Mouse (Mus musculus) MEL (cell line): ENCODE results near the gene 4930438A08Rik.

Experiments used
- BHLHE40 ChIP-seq: IDR thresholded peaks from 2 replicates; pipeline ENCODE4 v1.6.1; 2012; ENCODE audit warnings: low read depth, mild to moderate bottlenecking, inconsistent platforms, low read length, improper control_type of control experiment, borderline replicate concordance
- CTCF ChIP-seq, 3 experiments: IDR thresholded peaks in 2 of 3; conservative IDR thresholded peaks in 1 of 3; 2 replicates each; pipeline ENCODE4 v1.5.1; 2011 to 2012; ENCODE audit warnings: low read length in 3 of 3, low read depth in 2 of 3, mild to moderate bottlenecking in 2 of 3, improper control_type of control experiment in 1 of 3, inconsistent platforms in 1 of 3, mixed read lengths in 1 of 3, moderate library complexity in 1 of 3; ENCODE audit not compliant: control insufficient read depth in 1 of 3, insufficient read depth in 1 of 3, poor library complexity in 1 of 3, severe bottlenecking in 1 of 3
- ELF1 ChIP-seq: IDR thresholded peaks from 2 replicates; pipeline ENCODE4 v1.6.1; 2014; ENCODE audit warnings: low read depth, mild to moderate bottlenecking, inconsistent platforms, low read length, improper control_type of control experiment, moderate library complexity
- EP300 ChIP-seq, 2 experiments: IDR thresholded peaks; 2 replicates each; pipeline ENCODE4 v1.6.1; 2011; ENCODE audit warnings: improper control_type of control experiment in 2 of 2, low read length in 2 of 2, low read depth in 1 of 2, mild to moderate bottlenecking in 1 of 2
- JUND ChIP-seq: IDR thresholded peaks from 2 replicates; pipeline ENCODE4 v1.6.1; 2011; ENCODE audit warnings: low read depth, mild to moderate bottlenecking, improper control_type of control experiment, low read length
- NELFE ChIP-seq: IDR thresholded peaks from 2 replicates; pipeline ENCODE4 v1.6.1; 2011; ENCODE audit warnings: low read depth, low read length, improper control_type of control experiment
- NRF1 ChIP-seq: IDR thresholded peaks from 2 replicates; pipeline ENCODE4 v1.6.1; 2014; ENCODE audit warnings: low read depth, mild to moderate bottlenecking, inconsistent platforms, low read length, improper control_type of control experiment, moderate library complexity; ENCODE audit not compliant: poor library complexity, insufficient read depth, severe bottlenecking
- POLR2A ChIP-seq, 2 experiments: IDR thresholded peaks; 2 replicates each; pipeline ENCODE4 v1.6.1; 2011 to 2012; ENCODE audit warnings: low read length in 2 of 2, mild to moderate bottlenecking in 2 of 2, control low read depth in 1 of 2, improper control_type of control experiment in 1 of 2, low read depth in 1 of 2, moderate library complexity in 1 of 2; ENCODE audit not compliant: control insufficient read depth in 1 of 2, insufficient read depth in 1 of 2, poor library complexity in 1 of 2
- RCOR1 ChIP-seq: IDR thresholded peaks from 2 replicates; pipeline ENCODE4 v1.6.1; 2012; ENCODE audit warnings: low read depth, mild to moderate bottlenecking, inconsistent platforms, low read length, improper control_type of control experiment
- USF1 ChIP-seq: IDR thresholded peaks from 2 replicates; pipeline ENCODE4 v1.6.1; 2014; ENCODE audit warnings: low read depth, mild to moderate bottlenecking, inconsistent platforms, low read length, improper control_type of control experiment, moderate library complexity
- ZKSCAN1 ChIP-seq: IDR thresholded peaks from 2 replicates; pipeline ENCODE4 v1.6.1; 2012; ENCODE audit warnings: low read depth, mild to moderate bottlenecking, inconsistent platforms, low read length, improper control_type of control experiment, moderate library complexity

DNA sequence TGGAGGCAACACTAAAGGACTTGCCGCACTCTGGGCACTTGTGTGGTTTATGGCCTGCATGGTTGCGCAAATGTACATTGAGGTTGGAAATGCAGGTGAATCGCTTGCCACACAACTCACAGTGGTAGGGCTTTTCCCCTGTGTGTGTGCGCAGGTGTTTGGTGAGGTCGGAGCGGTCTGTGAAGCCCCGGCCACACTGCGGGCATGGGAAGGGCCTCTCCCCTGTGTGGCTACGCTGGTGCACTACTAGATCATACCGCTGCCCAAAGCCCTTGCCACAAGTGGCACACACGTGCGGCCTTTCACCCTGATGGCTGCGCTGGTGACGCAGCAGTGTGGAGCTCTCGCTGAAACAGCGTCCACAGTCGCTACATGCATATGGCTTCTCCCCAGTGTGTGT is 41.7 kb downstream of the 4930438A08Rik start:
- no peak for TF ChIP-seq CTCF (IDR thresholded peaks at IDR 0.05 in 2 of 3, conservative IDR thresholded peaks at IDR 0.05 in 1 of 3; ENCODE audit: control insufficient read depth in 1 of 3, insufficient read depth in 1 of 3, low read depth in 2 of 3, low read length in 3 of 3, poor library complexity in 1 of 3, severe bottlenecking in 1 of 3)
- TF ChIP-seq POLR2A (IDR thresholded peaks at IDR 0.05; ENCODE audit: control insufficient read depth in 1 of 2, insufficient read depth in 1 of 2, low read depth in 1 of 2, low read length in 2 of 2, poor library complexity in 1 of 2), result no peak
- no peak for TF ChIP-seq EP300 (IDR thresholded peaks at IDR 0.05; ENCODE audit: low read depth in 1 of 2, low read length in 2 of 2)
- TF ChIP-seq NRF1, result no peak
- TF ChIP-seq USF1, result no peak
- no peak for TF ChIP-seq NELFE
- TF ChIP-seq BHLHE40, result no peak
- TF ChIP-seq RCOR1, result no peak
- no peak for TF ChIP-seq ELF1
- TF ChIP-seq ZKSCAN1, result no peak
- no peak for TF ChIP-seq JUND
